Mouse (Mus musculus): ENCODE measurements around the gene Tigd4.

- TF ChIP-seq CTCF (IDR thresholded peaks at IDR 0.05; ENCODE audit: low read depth, low read length), result no peak
- no peak for TF ChIP-seq POLR2A (IDR thresholded peaks at IDR 0.05; ENCODE audit: extremely low read depth, insufficient read depth, low read length)
Measured at GRCm38 (mm10) chr3:84593274-84593673, at the start of gene Tigd4.

Data from liver, adult 2 months (tissue).